In the genomic region with DNA sequence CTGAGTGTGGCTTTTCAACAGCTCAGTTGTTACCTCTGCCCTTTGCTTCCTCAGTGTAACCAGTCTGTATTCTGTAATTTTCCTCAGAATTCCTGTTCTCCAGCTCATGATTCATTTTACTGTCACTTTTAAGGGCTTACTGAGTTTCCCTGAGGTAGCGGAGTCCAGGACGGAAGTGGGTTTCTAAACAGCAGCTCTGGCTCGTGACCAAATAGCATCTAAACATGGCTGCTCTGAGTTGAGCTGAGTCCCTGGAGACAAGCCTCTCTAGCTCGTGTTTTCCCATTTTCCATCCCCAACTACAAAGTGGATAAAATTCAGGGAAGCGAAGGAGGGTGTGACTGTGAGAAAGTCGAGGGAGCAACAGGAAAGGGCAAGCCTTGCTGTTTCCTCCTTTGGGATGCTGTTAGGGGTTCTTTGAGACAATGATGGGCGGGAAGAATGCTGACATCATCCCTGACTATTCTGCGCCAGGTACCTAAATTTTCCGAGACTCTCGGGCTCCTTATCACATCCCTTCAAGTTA, we compare ENCODE assay signal across 10 mouse cellular contexts. TPM values are rescaled to one million over a fixed set of nuclear protein-coding genes. Genes with fewer than 3 reads are reported as not detected.
DNase-seq lines count a peak whose midpoint lies in the region.
"Had no signal": no experiment of that assay in that cellular context is flagged by ENCODE, and none has a peak within 500 bp of the region (broad histone marks: within the 10 kb centered on the region; RNA-seq: fewer than 3 reads in every experiment).

No protein-coding gene starts in this region.

- H3K27ac ChIP-seq in heart, embryonic 10.5 days = no peak overlapping the region
- H3K27ac ChIP-seq in brown adipose tissue, adult 24 weeks (replicated peaks; ENCODE audit: low read depth, low read length) = peak overlapping the region; percentile 28

- H3K27me3 ChIP-seq in heart, embryonic 10.5 days (ENCODE audit: insufficient read depth, poor library complexity, severe bottlenecking) = no peaks in the 10 kb centered on the region

- WGBS in heart, embryonic 10.5 days = 69% methylated on average over 10 of the region's 10 CpGs

- no peak overlapping the region for H3K4me3 ChIP-seq in heart, embryonic 10.5 days
- H3K4me3 ChIP-seq in brown adipose tissue, adult 24 weeks (ENCODE audit: insufficient read depth, low read depth, low read length) = no peak overlapping the region

- H3K36me3 ChIP-seq in heart, embryonic 10.5 days = no peaks in the 10 kb centered on the region

- H3K4me1 ChIP-seq in heart, embryonic 10.5 days = no peaks in the 10 kb centered on the region
- H3K4me1 ChIP-seq in brown adipose tissue, adult 24 weeks (ENCODE audit: control insufficient read depth, insufficient read depth, insufficient read length, low read length) = peaks cover 5% of the 10 kb centered on the region; the same call in 1 of the 2 replicates

- H3K9me3 ChIP-seq in heart, embryonic 10.5 days = no peaks in the 10 kb centered on the region; the same call in 1 of the 2 replicates

- peak; percentile 33 to 39 for DNase-seq in heart, adult 9 months (ENCODE audit: low spot score in 2 of 2)
- no peak for DNase-seq in heart, embryonic 10.5 days (ENCODE audit: low spot score)
- DNase-seq in 3134 (ENCODE audit: extremely low read depth, insufficient read length, low spot score) = peak; percentile 65
- DNase-seq in kidney, postnatal 4 days = peak; percentile 17 to 41
- no peak for DNase-seq in spleen, postnatal 10 days (ENCODE audit: low spot score in 2 of 2)
- DNase-seq in embryo, embryonic 10.5 days (ENCODE audit: low spot score) = no peak
- no peak for DNase-seq in embryo, embryonic 9.5 days (ENCODE audit: extremely low spot score)
- DNase-seq: cerebellum, adult 18-20 months; gastrocnemius, postnatal 14 days had no signal

RNA-seq across cellular contexts. Expression of a gene that starts 19.9 kb away (rescaled TPM):
- 27.4 and 33.0 TPM in 2 replicates for polyA plus RNA-seq in heart, embryonic 10.5 days (2016; fragmentation: Nextera tagmentation; extraction: Ambion mirVana)
- polyA plus RNA-seq in brown adipose tissue, adult 24 weeks (2012; ENCODE audit: insufficient read depth, insufficient read length, missing spikeins) = 13.8 and 20.5 TPM in 2 replicates

RNA-seq across cellular contexts. Expression of a gene that starts 55.0 kb away (rescaled TPM):
- 0.11 and 0.35 TPM in 2 replicates for polyA plus RNA-seq in heart, embryonic 10.5 days (2016; fragmentation: Nextera tagmentation; extraction: Ambion mirVana)
- 1.0 and 3.6 TPM in 2 replicates for polyA plus RNA-seq in brown adipose tissue, adult 24 weeks (2012; ENCODE audit: insufficient read depth, insufficient read length, missing spikeins)

Comparison
In these comparisons a context has a peak if more than half of its experiments do, and no peak if none do; other contexts are left out.
1. DNase-seq: peak in heart, adult 9 months (2 of 2), 3134 (single experiment) and kidney, postnatal 4 days (2 of 2); none in heart, embryonic 10.5 days (single experiment), spleen, postnatal 10 days (0 of 2), embryo, embryonic 10.5 days (single experiment) and embryo, embryonic 9.5 days (single experiment).